Mouse (Mus musculus) heart, postnatal 4 days (tissue): ENCODE data around the gene Sars2. TPM values are rescaled to one million over a fixed set of nuclear protein-coding genes. Genes with fewer than 3 reads are reported as not detected.
"Not testable (repeated sequence)": the region's sequence is repeated elsewhere in the genome, so short reads cannot be mapped to it uniquely, and the experiment has no call there.

ENCODE experiments used
- DNase-seq: peaks from one replicate; pipeline ENCODE4 v3.0.0; 2021
- total RNA-seq, 2 experiments: library from RNA; stranded (reverse); gene quantifications; 2 replicates each; pipeline ENCODE4 v1.2.3; 2021

The Sars2 gene
- 10 to 100 TPM; 19.3 to 19.9 TPM for total RNA-seq

- DNase-seq, result peak; percentile 95
Measured at GRCm38 (mm10) chr7:28741709-28742438, at the start of gene Sars2, which contains the start of gene Mrps12. Gene Sars2 (plus strand): TSS chr7:28741992. Gene Mrps12 (minus strand): TSS chr7:28741820.

GRCm38 (mm10) chr7:28692545-28693320, 49.1 kb upstream of the Sars2 start, which contains the start of gene Fbxo27:
Gene Fbxo27 (plus strand): TSS chr7:28692849.
- peak; percentile 7 for DNase-seq

- peak; percentile 52 for DNase-seq
Measured at GRCm38 (mm10) chr7:28693321-28693966, 48.3 kb upstream of the Sars2 start.

- no peak for DNase-seq
Measured at GRCm38 (mm10) chr7:28694423-28694822, 47.4 kb upstream of the Sars2 start.

GRCm38 (mm10) chr7:28694966-28695511, 46.8 kb upstream of the Sars2 start:
- DNase-seq, result no peak

- no peak for DNase-seq
Measured at GRCm38 (mm10) chr7:28697277-28697676, 44.5 kb upstream of the Sars2 start.

- no peak for DNase-seq
Measured at GRCm38 (mm10) chr7:28700269-28700668, 41.5 kb upstream of the Sars2 start.

- DNase-seq, result not testable (repeated sequence)
Measured at GRCm38 (mm10) chr7:28701306-28701705, 40.5 kb upstream of the Sars2 start.

GRCm38 (mm10) chr7:28702601-28703143, 39.1 kb upstream of the Sars2 start:
- DNase-seq, result no peak

- DNase-seq, result no peak
Measured at GRCm38 (mm10) chr7:28709454-28709853, 32.3 kb upstream of the Sars2 start.

- no peak for DNase-seq
Measured at GRCm38 (mm10) chr7:28710962-28711361, 30.8 kb upstream of the Sars2 start.

- no peak for DNase-seq
Measured at GRCm38 (mm10) chr7:28714667-28715066, 27.1 kb upstream of the Sars2 start.

GRCm38 (mm10) chr7:28715598-28715997, 26.2 kb upstream of the Sars2 start:
- no peak for DNase-seq

GRCm38 (mm10) chr7:28716590-28717281, 25.1 kb upstream of the Sars2 start, which contains the start of gene Fbxo17:
Gene Fbxo17 (plus strand): TSS chr7:28716804.
- DNase-seq, result peak; percentile 69

GRCm38 (mm10) chr7:28717726-28718125, 24.1 kb upstream of the Sars2 start:
- DNase-seq, result no peak

GRCm38 (mm10) chr7:28719159-28719558, 22.6 kb upstream of the Sars2 start:
- DNase-seq, result no peak

- no peak for DNase-seq
Measured at GRCm38 (mm10) chr7:28719650-28720049, 22.1 kb upstream of the Sars2 start.

- no peak for DNase-seq
Measured at GRCm38 (mm10) chr7:28720753-28721537, 20.8 kb upstream of the Sars2 start.

GRCm38 (mm10) chr7:28722079-28722478, 19.7 kb upstream of the Sars2 start:
- DNase-seq, result no peak

GRCm38 (mm10) chr7:28724613-28725012, 17.2 kb upstream of the Sars2 start:
- no peak for DNase-seq

- peak; percentile 86 for DNase-seq
Measured at GRCm38 (mm10) chr7:28726600-28726999, 15.2 kb upstream of the Sars2 start.
